Mouse (Mus musculus): Measurements from ENCODE around the gene Prl8a9. TPM values are rescaled to one million over a fixed set of nuclear protein-coding genes. Genes with fewer than 3 reads are reported as not detected.

The Prl8a9 gene
- total RNA-seq (2014; rRNA removed) (not detected in 2 replicates), polyA plus RNA-seq (2012; rRNA removed) (not detected in 2 replicates)

GRCm38 (mm10) chr13:27564506-27564905, at the start of gene Prl8a9:
TSS of gene Prl8a9 (minus strand) at chr13:27564606.
- no peaks in the 10 kb centered on the region for H3K4me1 ChIP-seq (ENCODE audit: control insufficient read depth, insufficient read depth, low read length)
- no peak within 1 kb of the TSS for H3K4me3 ChIP-seq (ENCODE audit: insufficient read depth, low read depth, low read length)
- 71% methylated on average over 2 of the region's 2 CpGs for WGBS
- no peaks in the 10 kb centered on the region for H3K36me3 ChIP-seq (ENCODE audit: control insufficient read depth, insufficient read depth, low read length)
- TF ChIP-seq CTCF (IDR thresholded peaks at IDR 0.05; ENCODE audit: low read depth, low read length) (no peak), POLR2A (IDR thresholded peaks at IDR 0.05; ENCODE audit: extremely low read depth, insufficient read depth, low read length) (no peak)
- no peaks in the 10 kb centered on the region for H3K27me3 ChIP-seq (ENCODE audit: control insufficient read depth, insufficient read depth, low read length)
- H3K9ac ChIP-seq (ENCODE audit: low read depth, low read length), result no peak within 1 kb of the TSS
- DNase-seq (ENCODE audit: extremely low read depth, low read depth, low spot score), result no peak
- no peak within 1 kb of the TSS for H3K27ac ChIP-seq (replicated peaks; ENCODE audit: insufficient read depth, low read depth, low read length)
- no peaks in the 10 kb centered on the region for H3K79me2 ChIP-seq (ENCODE audit: control insufficient read depth, insufficient read depth, low read length)

GRCm38 (mm10) chr13:27610482-27610881, 46.1 kb upstream of the Prl8a9 start, which contains the start of gene Prl7b1:
TSS of gene Prl7b1 (minus strand) at chr13:27610582.
- H3K4me3 ChIP-seq (ENCODE audit: insufficient read depth, low read depth, low read length), result no peak within 1 kb of the TSS
- no peak within 1 kb of the TSS for H3K27ac ChIP-seq (replicated peaks; ENCODE audit: insufficient read depth, low read depth, low read length)
- no peaks in the 10 kb centered on the region for H3K36me3 ChIP-seq (ENCODE audit: control insufficient read depth, insufficient read depth, low read length)
- no peak within 1 kb of the TSS for H3K9ac ChIP-seq (ENCODE audit: low read depth, low read length)
- WGBS, result 63% methylated on average over 4 of the region's 4 CpGs
- H3K27me3 ChIP-seq (ENCODE audit: control insufficient read depth, insufficient read depth, low read length), result no peaks in the 10 kb centered on the region
- no peaks in the 10 kb centered on the region for H3K4me1 ChIP-seq (ENCODE audit: control insufficient read depth, insufficient read depth, low read length)
- H3K79me2 ChIP-seq (ENCODE audit: control insufficient read depth, insufficient read depth, low read length), result no peaks in the 10 kb centered on the region
- DNase-seq (ENCODE audit: extremely low read depth, low read depth, low spot score), result no peak
- no peak for TF ChIP-seq CTCF (IDR thresholded peaks at IDR 0.05; ENCODE audit: low read depth, low read length)
- no peak for TF ChIP-seq POLR2A (IDR thresholded peaks at IDR 0.05; ENCODE audit: extremely low read depth, insufficient read depth, low read length)

GRCm38 (mm10) chr13:27582071-27582470, 17.7 kb upstream of the Prl8a9 start, which contains the start of gene Prl8a1:
TSS of gene Prl8a1 (minus strand) at chr13:27582171.
- DNase-seq (ENCODE audit: extremely low read depth, low read depth, low spot score), result no peak
- Histone ChIP-seq H3K4me3 (ENCODE audit: insufficient read depth, low read depth, low read length) (no peak within 1 kb of the TSS), H3K27ac (replicated peaks; ENCODE audit: insufficient read depth, low read depth, low read length) (no peak within 1 kb of the TSS), H3K79me2 (ENCODE audit: control insufficient read depth, insufficient read depth, low read length) (no peaks in the 10 kb centered on the region), H3K36me3 (ENCODE audit: control insufficient read depth, insufficient read depth, low read length) (no peaks in the 10 kb centered on the region), H3K9ac (ENCODE audit: low read depth, low read length) (no peak within 1 kb of the TSS), H3K4me1 (ENCODE audit: control insufficient read depth, insufficient read depth, low read length) (no peaks in the 10 kb centered on the region), H3K27me3 (ENCODE audit: control insufficient read depth, insufficient read depth, low read length) (no peaks in the 10 kb centered on the region)
- no peak for TF ChIP-seq CTCF (IDR thresholded peaks at IDR 0.05; ENCODE audit: low read depth, low read length)
- TF ChIP-seq POLR2A (IDR thresholded peaks at IDR 0.05; ENCODE audit: extremely low read depth, insufficient read depth, low read length), result no peak
- WGBS, result 64% methylated on average over 2 of the region's 2 CpGs

- TF ChIP-seq POLR2A (IDR thresholded peaks at IDR 0.05; ENCODE audit: extremely low read depth, insufficient read depth, low read length), result no peak
- TF ChIP-seq CTCF (IDR thresholded peaks at IDR 0.05; ENCODE audit: low read depth, low read length), result no peak
- H3K4me1 ChIP-seq (ENCODE audit: control insufficient read depth, insufficient read depth, low read length), result no peaks in the 10 kb centered on the region
Observed at GRCm38 (mm10) chr13:27553336-27553735, 11.1 kb downstream of the Prl8a9 start.

GRCm38 (mm10) chr13:27523156-27523555, 41.2 kb downstream of the Prl8a9 start:
- no peak for DNase-seq (ENCODE audit: extremely low read depth, low read depth, low spot score)
- H3K79me2 ChIP-seq (ENCODE audit: control insufficient read depth, insufficient read depth, low read length), result no peaks in the 10 kb centered on the region
- H3K36me3 ChIP-seq (ENCODE audit: control insufficient read depth, insufficient read depth, low read length), result no peaks in the 10 kb centered on the region
- no peak overlapping the region for H3K27ac ChIP-seq (replicated peaks; ENCODE audit: insufficient read depth, low read depth, low read length)
- WGBS, result 72% methylated on average over 4 of the region's 4 CpGs
- no peak overlapping the region for H3K4me3 ChIP-seq (ENCODE audit: insufficient read depth, low read depth, low read length)
- no peaks in the 10 kb centered on the region for H3K27me3 ChIP-seq (ENCODE audit: control insufficient read depth, insufficient read depth, low read length)
- TF ChIP-seq POLR2A (IDR thresholded peaks at IDR 0.05; ENCODE audit: extremely low read depth, insufficient read depth, low read length), result no peak
- no peak for TF ChIP-seq CTCF (IDR thresholded peaks at IDR 0.05; ENCODE audit: low read depth, low read length)
- no peak overlapping the region for H3K9ac ChIP-seq (ENCODE audit: low read depth, low read length)
- no peaks in the 10 kb centered on the region for H3K4me1 ChIP-seq (ENCODE audit: control insufficient read depth, insufficient read depth, low read length)

More at GRCm38 (mm10) chr13:27553336-27553735, 11.1 kb downstream of the Prl8a9 start:
- H3K27ac ChIP-seq (replicated peaks; ENCODE audit: insufficient read depth, low read depth, low read length), result no peak overlapping the region
- no peaks in the 10 kb centered on the region for H3K79me2 ChIP-seq (ENCODE audit: control insufficient read depth, insufficient read depth, low read length)
- DNase-seq (ENCODE audit: extremely low read depth, low read depth, low spot score), result no peak
- H3K36me3 ChIP-seq (ENCODE audit: control insufficient read depth, insufficient read depth, low read length), result no peaks in the 10 kb centered on the region
- H3K4me3 ChIP-seq (ENCODE audit: insufficient read depth, low read depth, low read length), result no peak overlapping the region
- H3K9ac ChIP-seq (ENCODE audit: low read depth, low read length), result no peak overlapping the region
- no peaks in the 10 kb centered on the region for H3K27me3 ChIP-seq (ENCODE audit: control insufficient read depth, insufficient read depth, low read length)

GRCm38 (mm10) chr13:27513117-27513516, 51.3 kb downstream of the Prl8a9 start, which contains the start of gene Prl8a8:
TSS of gene Prl8a8 (minus strand) at chr13:27513217.
- 78% methylated on average over 4 of the region's 4 CpGs for WGBS
- no peak for DNase-seq (ENCODE audit: extremely low read depth, low read depth, low spot score)
- TF ChIP-seq CTCF (IDR thresholded peaks at IDR 0.05; ENCODE audit: low read depth, low read length) (no peak), POLR2A (IDR thresholded peaks at IDR 0.05; ENCODE audit: extremely low read depth, insufficient read depth, low read length) (no peak)
- Histone ChIP-seq H3K27ac (replicated peaks; ENCODE audit: insufficient read depth, low read depth, low read length) (no peak within 1 kb of the TSS), H3K79me2 (ENCODE audit: control insufficient read depth, insufficient read depth, low read length) (no peaks in the 10 kb centered on the region), H3K4me1 (ENCODE audit: control insufficient read depth, insufficient read depth, low read length) (no peaks in the 10 kb centered on the region), H3K9ac (ENCODE audit: low read depth, low read length) (no peak within 1 kb of the TSS), H3K27me3 (ENCODE audit: control insufficient read depth, insufficient read depth, low read length) (no peaks in the 10 kb centered on the region), H3K36me3 (ENCODE audit: control insufficient read depth, insufficient read depth, low read length) (no peaks in the 10 kb centered on the region), H3K4me3 (ENCODE audit: insufficient read depth, low read depth, low read length) (no peak within 1 kb of the TSS)

Other genes with a start within 250 kb of the Prl8a9 start
- not detected in 2 replicates for gene Prl8a2, start 218.9 kb downstream of the Prl8a9 start, total RNA-seq (2014; rRNA removed)
- gene Prl8a2, start 218.9 kb downstream of the Prl8a9 start, polyA plus RNA-seq (2012; rRNA removed), result not detected in 2 replicates
- not detected in 2 replicates for gene Prl2b1, start 173.8 kb downstream of the Prl8a9 start, total RNA-seq (2014; rRNA removed)
- not detected in 2 replicates for gene Prl2b1, start 173.8 kb downstream of the Prl8a9 start, polyA plus RNA-seq (2012; rRNA removed)
- gene Prl8a6, start 125.9 kb downstream of the Prl8a9 start, total RNA-seq (2014; rRNA removed), result not detected in 2 replicates
- not detected in 2 replicates for gene Prl8a6, start 125.9 kb downstream of the Prl8a9 start, polyA plus RNA-seq (2012; rRNA removed)
- gene Prl8a8, start 51.4 kb downstream of the Prl8a9 start, total RNA-seq (2014; rRNA removed), result not detected in 2 replicates
- gene Prl8a8, start 51.4 kb downstream of the Prl8a9 start, polyA plus RNA-seq (2012; rRNA removed), result not detected in 2 replicates
- not detected in 2 replicates for gene Prl8a1, start 17.6 kb upstream of the Prl8a9 start, total RNA-seq (2014; rRNA removed)
- not detected in 2 replicates for gene Prl8a1, start 17.6 kb upstream of the Prl8a9 start, polyA plus RNA-seq (2012; rRNA removed)
- not detected in 2 replicates for gene Prl7b1, start 46.0 kb upstream of the Prl8a9 start, total RNA-seq (2014; rRNA removed)
- not detected in 2 replicates for gene Prl7b1, start 46.0 kb upstream of the Prl8a9 start, polyA plus RNA-seq (2012; rRNA removed)
- gene Prl7a1, start 77.9 kb upstream of the Prl8a9 start, total RNA-seq (2014; rRNA removed), result not detected in 2 replicates
- not detected in 2 replicates for gene Prl7a1, start 77.9 kb upstream of the Prl8a9 start, polyA plus RNA-seq (2012; rRNA removed)
- not detected in 2 replicates for gene Prl7a2, start 103.4 kb upstream of the Prl8a9 start, total RNA-seq (2014; rRNA removed)
- gene Prl7a2, start 103.4 kb upstream of the Prl8a9 start, polyA plus RNA-seq (2012; rRNA removed), result not detected in 2 replicates
- gene Prl7d1, start 152.1 kb upstream of the Prl8a9 start, total RNA-seq (2014; rRNA removed), result not detected in 2 replicates
- not detected in 2 replicates for gene Prl7d1, start 152.1 kb upstream of the Prl8a9 start, polyA plus RNA-seq (2012; rRNA removed)
- gene Prl7c1, start 216.2 kb upstream of the Prl8a9 start, total RNA-seq (2014; rRNA removed), result not detected in 2 replicates
- not detected in 2 replicates for gene Prl7c1, start 216.2 kb upstream of the Prl8a9 start, polyA plus RNA-seq (2012; rRNA removed)
- gene Prl2a1, start 237.0 kb upstream of the Prl8a9 start, total RNA-seq (2014; rRNA removed), result not detected in 2 replicates
- not detected in 2 replicates for gene Prl2a1, start 237.0 kb upstream of the Prl8a9 start, polyA plus RNA-seq (2012; rRNA removed)

Measured in liver, adult 2 months (tissue).